Mouse (Mus musculus) small intestine, adult 2 months (tissue): Measurements from ENCODE around the gene Adgre1. TPM values are rescaled to one million over a fixed set of nuclear protein-coding genes. Genes with fewer than 3 reads are reported as not detected.

Source experiments
- H3K27ac ChIP-seq: fragments of 200-500 bp; 2 replicates; pipeline ENCODE4 v1.5.1; 2012; ENCODE audit warnings: low read depth, low read length, control low read depth, inconsistent platforms; ENCODE audit not compliant: insufficient read depth
- H3K27me3 ChIP-seq: fragments of 200-500 bp; 2 replicates; pipeline ENCODE4 v1.6.1; 2012; ENCODE audit warnings: mild to moderate bottlenecking, moderate library complexity, low read length, inconsistent platforms; ENCODE audit not compliant: control insufficient read depth, insufficient read depth
- H3K36me3 ChIP-seq: fragments of 200-500 bp; 2 replicates; pipeline ENCODE4 v1.6.1; 2012; ENCODE audit warnings: mild to moderate bottlenecking, low read length, control low read depth, inconsistent platforms; ENCODE audit not compliant: control insufficient read depth, insufficient read depth
- H3K4me1 ChIP-seq: fragments of 200-500 bp; 2 replicates; pipeline ENCODE4 v1.6.1; 2012; ENCODE audit warnings: low read length, inconsistent platforms, mixed read lengths; ENCODE audit not compliant: control insufficient read depth, insufficient read depth, insufficient read length
- H3K4me3 ChIP-seq: fragments of 200-500 bp; 2 replicates; pipeline ENCODE4 v1.5.1; 2012; ENCODE audit warnings: low read depth, mild to moderate bottlenecking, control low read depth, inconsistent platforms, low read length, moderate library complexity
- CTCF ChIP-seq: fragments of 200-500 bp; IDR thresholded peaks from 2 replicates; pipeline ENCODE4 v1.5.1; 2012; ENCODE audit warnings: low read depth, mild to moderate bottlenecking, control low read depth, inconsistent platforms, low read length, moderate library complexity, mixed read lengths; ENCODE audit not compliant: insufficient replicate concordance, insufficient read length; ENCODE audit errors: extremely low read depth
- POLR2A ChIP-seq: fragments of 200-500 bp; IDR thresholded peaks from 2 replicates; pipeline ENCODE4 v1.6.1; 2012; ENCODE audit warnings: low read depth, mild to moderate bottlenecking, control low read depth, inconsistent platforms, low read length, moderate library complexity
- WGBS: fragments of 180-500 bp; shearing (Covaris S2); methylation state at CpG from one replicate; pipeline ENCODE4 v1.1.7; 2018; 5-methylcytosine and 5-hydroxymethylcytosine counted together
- polyA plus RNA-seq: library from polyadenylated mRNA; depleted of rRNA; stranded (reverse); fragments of >200 nt; gene quantifications from 2 replicates; pipeline ENCODE4 v1.2.3, GENCODE M21; 2012; rRNA removed

Gene Adgre1
- polyA plus RNA-seq, result 2.4 and 4.1 TPM in 2 replicates

- WGBS, result 38% methylated on average over 1 of the region's 1 CpGs
- Histone ChIP-seq H3K36me3 (no peaks in the 10 kb centered on the region), H3K27me3 (no peaks in the 10 kb centered on the region), H3K4me1 (no peaks in the 10 kb centered on the region), H3K27ac (0 out of 2 replicates have a peak within 1 kb of the TSS, but pooled peaks have one; percentile 27), H3K4me3 (peak within 1 kb of the TSS; percentile 46; the same call in 1 of the 2 replicates)
- no peak for TF ChIP-seq CTCF
- TF ChIP-seq POLR2A, result no peak
Measured at GRCm38 (mm10) chr17:57358441-57358840, at the start of gene Adgre1. TSS of gene Adgre1 (plus strand) at chr17:57358691.

GRCm38 (mm10) chr17:57311801-57312200 lies 46.7 kb upstream of the Adgre1 start:
- no peaks in the 10 kb centered on the region for H3K27me3 ChIP-seq
- peaks cover 2% of the 10 kb centered on the region; the same call in 1 of the 2 replicates for H3K36me3 ChIP-seq
- H3K4me1 ChIP-seq, result peaks cover 4% of the 10 kb centered on the region; the same call in 1 of the 2 replicates
- TF ChIP-seq CTCF, result no peak
- TF ChIP-seq POLR2A, result no peak
- H3K27ac ChIP-seq, result no peak overlapping the region
- 24% methylated on average over 13 of the region's 13 CpGs for WGBS
- peak overlapping the region; percentile 29 for H3K4me3 ChIP-seq

GRCm38 (mm10) chr17:57327615-57328014 lies 30.9 kb upstream of the Adgre1 start:
- no peak for TF ChIP-seq CTCF
- TF ChIP-seq POLR2A, result no peak
- 31% methylated on average over 8 of the region's 8 CpGs for WGBS
- peaks cover 5% of the 10 kb centered on the region; the same call in 1 of the 2 replicates for H3K4me1 ChIP-seq
- no peaks in the 10 kb centered on the region for H3K27me3 ChIP-seq
- 0 out of 2 replicates have a peak, but pooled peaks cover 3% of the 10 kb centered on the region for H3K36me3 ChIP-seq
- no peak overlapping the region for H3K27ac ChIP-seq
- H3K4me3 ChIP-seq, result no peak overlapping the region

DNA sequence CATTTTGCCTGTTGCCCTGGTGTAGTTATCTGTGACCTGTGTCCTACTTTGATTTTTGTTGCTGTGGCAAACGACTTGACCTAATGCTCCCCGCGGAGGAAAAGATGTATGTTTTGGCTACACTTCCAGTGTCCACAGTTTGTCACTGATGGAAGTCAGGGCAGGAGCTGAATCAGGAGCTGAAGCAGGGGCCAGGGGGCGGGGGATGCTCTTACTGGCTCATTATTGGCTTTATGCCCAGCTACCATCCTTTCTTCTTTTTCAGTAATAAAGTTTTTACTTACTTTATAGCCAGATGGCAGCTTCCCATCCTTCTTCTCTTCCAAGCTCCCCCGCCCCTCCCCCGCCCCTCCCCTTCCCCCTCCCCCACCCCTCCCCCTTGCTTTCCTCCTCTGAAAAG lies 29.5 kb upstream of the Adgre1 start:
- TF ChIP-seq CTCF (no peak), POLR2A (no peak)
- WGBS, result 31% methylated on average over 6 of the region's 6 CpGs
- H3K4me3 ChIP-seq, result no peak overlapping the region

DNA sequence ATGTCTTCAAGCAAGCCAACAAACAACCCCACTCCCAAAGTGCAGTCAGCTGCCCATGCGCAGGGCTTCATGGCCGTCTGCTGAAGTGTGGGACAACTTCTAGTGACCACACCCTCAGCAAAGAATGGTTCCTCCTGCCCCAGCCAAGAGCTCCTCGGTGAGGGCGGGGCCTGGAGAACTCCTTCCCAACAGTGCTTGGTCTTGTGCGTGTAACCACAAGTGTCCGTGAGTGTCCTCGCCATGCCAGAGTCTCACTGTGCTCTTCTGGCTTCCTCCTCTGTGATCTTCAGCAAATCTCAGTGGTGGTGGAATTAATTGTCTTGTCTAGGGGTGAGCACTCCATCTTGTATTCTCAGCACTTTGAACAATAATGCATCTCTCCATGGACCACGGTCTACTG lies 27.5 kb upstream of the Adgre1 start:
- peaks cover 5% of the 10 kb centered on the region; the same call in 1 of the 2 replicates for H3K4me1 ChIP-seq
- H3K27ac ChIP-seq, result no peak overlapping the region
- H3K27me3 ChIP-seq, result no peaks in the 10 kb centered on the region
- 59% methylated on average over 8 of the region's 8 CpGs for WGBS
- no peaks in the 10 kb centered on the region for H3K36me3 ChIP-seq
- no peak for TF ChIP-seq CTCF
- no peak for TF ChIP-seq POLR2A
- no peak overlapping the region for H3K4me3 ChIP-seq

More for the DNA sequence above, 29.5 kb upstream of the Adgre1 start:
- H3K27ac ChIP-seq, result no peak overlapping the region
- no peaks in the 10 kb centered on the region for H3K27me3 ChIP-seq
- H3K4me1 ChIP-seq, result peaks cover 5% of the 10 kb centered on the region; the same call in 1 of the 2 replicates
- H3K36me3 ChIP-seq, result 0 out of 2 replicates have a peak, but pooled peaks cover 3% of the 10 kb centered on the region

- Histone ChIP-seq H3K27me3 (no peaks in the 10 kb centered on the region), H3K36me3 (no peaks in the 10 kb centered on the region), H3K27ac (no peak overlapping the region), H3K4me1 (peaks cover 5% of the 10 kb centered on the region; the same call in 1 of the 2 replicates), H3K4me3 (no peak overlapping the region)
- TF ChIP-seq CTCF (no peak), POLR2A (no peak)
- WGBS, result 65% methylated on average over 4 of the region's 4 CpGs
Measured at GRCm38 (mm10) chr17:57332241-57332640, 26.2 kb upstream of the Adgre1 start.

- no peak overlapping the region for H3K4me3 ChIP-seq
- no peak overlapping the region for H3K27ac ChIP-seq
- H3K36me3 ChIP-seq, result no peaks in the 10 kb centered on the region
- 0 out of 2 replicates have a peak, but pooled peaks cover 2% of the 10 kb centered on the region for H3K4me1 ChIP-seq
- TF ChIP-seq CTCF (no peak), POLR2A (no peak)
- WGBS, result 68% methylated on average over 9 of the region's 9 CpGs
- no peaks in the 10 kb centered on the region for H3K27me3 ChIP-seq
Measured at GRCm38 (mm10) chr17:57334001-57334760, 24.3 kb upstream of the Adgre1 start.
